Mouse (Mus musculus) cerebellum, adult 9-10 months (tissue): ENCODE results near the gene Mypop.

Experiments
- DNase-seq: peaks from one replicate; pipeline ENCODE4 v3.0.0; 2022

Gene Mypop

GRCm38 (mm10) chr7:19022189-19022958 lies 31.3 kb downstream of the Mypop start:
- no peak for DNase-seq

- DNase-seq: peak; percentile 80
These were observed 32.3 kb downstream of the Mypop start, which contains the start of gene Foxa3 for GRCm38 (mm10) chr7:19023357-19023814. TSS of gene Foxa3 (minus strand) at chr7:19023538.

DNA sequence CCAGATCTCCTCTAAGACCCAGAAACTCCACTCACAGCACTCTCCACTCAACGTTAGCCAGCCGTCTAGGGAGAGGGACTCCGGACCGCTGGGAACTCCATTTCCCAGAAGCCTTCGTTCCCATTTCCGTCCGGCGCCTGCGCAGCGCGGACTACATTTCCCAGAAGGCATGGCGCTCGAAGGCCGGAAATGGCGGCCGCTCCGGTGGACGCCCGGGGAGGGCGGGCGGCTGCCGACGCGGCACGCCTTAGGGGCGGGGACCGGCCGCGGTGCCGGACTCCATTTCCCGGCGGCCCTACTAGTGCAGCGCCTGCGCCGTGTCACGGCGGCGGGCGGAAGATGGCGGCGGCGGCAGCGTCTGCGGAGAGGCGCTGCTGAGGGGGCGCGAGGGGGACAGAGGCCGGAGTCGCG lies 33.1 kb downstream of the Mypop start, which contains the start of gene Sympk:
Gene Sympk (plus strand): TSS at position 282 of the 411 bp plus-strand sequence.
- peak; percentile 93 for DNase-seq

DNA sequence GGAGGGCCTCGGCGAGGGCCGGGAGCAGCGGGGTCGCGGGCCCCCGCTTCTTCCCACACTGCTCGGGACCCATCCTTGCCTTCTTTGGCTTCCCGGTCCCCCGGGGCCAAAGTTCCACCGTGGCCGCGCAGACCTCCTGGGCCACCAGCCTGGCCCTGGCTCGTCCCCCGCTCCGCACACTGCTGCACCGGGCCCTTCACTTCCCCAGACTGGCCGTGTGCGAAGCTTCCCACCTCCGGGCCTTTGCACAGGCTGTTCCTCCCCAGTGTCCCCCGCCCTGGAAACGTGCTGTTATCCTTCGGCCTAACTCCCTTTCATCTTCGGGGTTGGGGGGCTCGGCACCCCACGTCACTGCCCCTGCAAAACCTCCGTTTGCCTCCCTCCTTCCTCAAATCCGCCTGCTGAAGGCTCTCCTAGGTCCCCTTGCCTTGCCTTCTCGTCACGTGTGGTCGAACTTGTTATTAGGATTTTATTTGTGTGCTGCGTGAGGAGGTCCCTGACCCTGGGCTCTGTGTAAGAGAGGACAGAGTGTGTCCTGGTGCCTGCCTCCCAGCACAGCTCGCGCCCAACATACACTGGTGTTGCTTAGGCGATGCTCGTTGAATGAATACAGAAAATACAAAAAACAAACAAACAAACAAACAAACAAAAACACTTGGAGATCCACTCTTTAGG lies 33.7 kb downstream of the Mypop start:
- DNase-seq: peak; percentile 73

- no peak for DNase-seq
These were observed 37.0 kb downstream of the Mypop start for GRCm38 (mm10) chr7:19028067-19028466.

- no peak for DNase-seq
These were observed 38.1 kb downstream of the Mypop start for GRCm38 (mm10) chr7:19029084-19029653.

GRCm38 (mm10) chr7:19031641-19032040 lies 40.6 kb downstream of the Mypop start:
- DNase-seq: no peak

GRCm38 (mm10) chr7:19044616-19045015 lies 53.6 kb downstream of the Mypop start:
- DNase-seq: no peak

- DNase-seq: peak; percentile 84
These were observed 55.4 kb downstream of the Mypop start for GRCm38 (mm10) chr7:19046286-19047069.

DNA sequence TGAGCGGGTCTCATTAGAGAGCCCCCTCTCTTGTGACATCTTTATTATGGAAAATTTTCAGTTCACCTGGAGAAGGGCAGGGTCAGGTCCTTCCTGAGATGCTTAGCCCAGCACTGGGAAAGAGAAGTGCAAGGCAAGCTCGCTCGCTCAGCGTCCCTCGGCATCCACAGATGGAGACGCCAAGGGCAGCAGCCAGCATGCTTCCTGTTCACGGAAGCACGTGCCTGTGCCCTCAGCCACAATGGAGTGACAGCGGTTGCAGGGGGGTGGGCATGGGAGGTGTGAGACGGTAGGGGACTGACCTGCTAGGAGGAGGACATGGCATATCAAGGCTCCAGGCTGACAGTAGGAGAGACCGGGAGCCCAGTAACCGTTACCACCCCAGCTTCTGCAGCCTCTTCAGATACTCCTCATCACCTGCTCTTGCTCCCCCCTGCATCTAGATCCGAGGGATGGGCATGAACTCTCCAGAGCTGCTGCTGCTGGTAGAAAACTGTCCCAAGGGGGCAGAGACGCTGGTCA lies 57.0 kb downstream of the Mypop start:
- DNase-seq: no peak

DNA sequence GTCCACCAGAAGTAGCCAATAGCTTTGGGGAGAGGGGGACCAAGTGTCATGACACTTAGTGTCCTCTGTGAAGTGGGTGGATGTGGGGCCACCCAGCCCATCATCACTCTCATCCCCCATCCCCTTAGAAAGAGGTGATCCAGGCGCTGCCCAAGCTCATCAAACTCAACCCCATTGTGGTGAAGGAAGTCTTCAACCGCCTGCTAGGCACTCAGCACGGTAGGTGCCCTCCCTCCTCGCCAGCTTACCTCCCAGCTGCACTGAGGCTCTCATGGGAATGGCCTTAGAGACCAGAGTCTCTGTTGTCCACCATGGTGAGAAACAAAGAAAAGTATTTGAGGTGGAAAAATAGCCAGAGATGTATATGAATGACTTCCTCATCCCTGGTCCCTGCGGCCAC lies 58.2 kb downstream of the Mypop start:
- DNase-seq: no peak

DNA sequence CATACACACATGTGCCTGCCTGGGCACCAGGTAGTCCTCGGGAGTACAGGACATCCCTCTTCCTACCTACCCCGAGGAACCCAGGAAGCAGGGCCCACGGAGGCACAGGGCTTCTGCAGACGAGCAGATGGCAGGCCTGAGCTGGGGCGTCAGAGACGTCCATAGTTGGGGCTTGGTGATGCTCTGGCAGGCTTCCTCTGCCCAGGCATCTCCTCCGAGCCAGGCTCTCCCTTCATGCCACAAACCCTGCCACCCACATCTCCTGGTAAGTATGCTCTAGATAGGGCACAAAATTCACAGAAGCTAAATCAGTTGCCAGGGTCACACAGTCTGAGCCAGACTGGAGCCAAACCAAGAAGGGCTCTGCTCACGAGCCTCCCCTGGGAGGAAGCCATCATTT lies 59.1 kb downstream of the Mypop start:
- DNase-seq: no peak

DNA sequence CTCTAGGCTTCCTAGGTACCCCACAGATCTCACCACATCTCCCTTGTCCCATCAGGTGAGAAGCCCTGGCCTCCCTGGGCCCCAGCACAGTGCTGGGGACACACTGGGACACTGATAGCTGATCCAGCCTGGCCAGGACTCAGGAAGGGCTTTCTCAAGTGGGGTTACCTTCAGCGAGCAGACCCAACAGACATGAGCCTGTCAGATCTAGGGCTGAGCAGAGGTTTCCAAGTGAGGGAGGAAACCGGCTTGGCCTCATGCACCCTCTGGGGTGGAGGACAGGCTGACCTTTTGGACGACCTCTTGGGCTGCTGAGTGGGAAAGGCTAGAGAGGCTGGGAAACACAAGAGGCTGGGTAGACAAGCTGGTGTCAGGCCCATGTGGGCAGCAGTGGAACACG lies 60.1 kb downstream of the Mypop start:
- no peak for DNase-seq
